Mouse (Mus musculus): ENCODE data around the gene Fbxw2. TPM values are rescaled to one million over a fixed set of nuclear protein-coding genes. Genes with fewer than 3 reads are reported as not detected.
"Not testable (repeated sequence)": the region's sequence is repeated elsewhere in the genome, so short reads cannot be mapped to it uniquely, and the experiment has no call there.

The Fbxw2 gene
- polyA plus RNA-seq, 1 experiment from 2014 or later, result 74.5 TPM

DNA sequence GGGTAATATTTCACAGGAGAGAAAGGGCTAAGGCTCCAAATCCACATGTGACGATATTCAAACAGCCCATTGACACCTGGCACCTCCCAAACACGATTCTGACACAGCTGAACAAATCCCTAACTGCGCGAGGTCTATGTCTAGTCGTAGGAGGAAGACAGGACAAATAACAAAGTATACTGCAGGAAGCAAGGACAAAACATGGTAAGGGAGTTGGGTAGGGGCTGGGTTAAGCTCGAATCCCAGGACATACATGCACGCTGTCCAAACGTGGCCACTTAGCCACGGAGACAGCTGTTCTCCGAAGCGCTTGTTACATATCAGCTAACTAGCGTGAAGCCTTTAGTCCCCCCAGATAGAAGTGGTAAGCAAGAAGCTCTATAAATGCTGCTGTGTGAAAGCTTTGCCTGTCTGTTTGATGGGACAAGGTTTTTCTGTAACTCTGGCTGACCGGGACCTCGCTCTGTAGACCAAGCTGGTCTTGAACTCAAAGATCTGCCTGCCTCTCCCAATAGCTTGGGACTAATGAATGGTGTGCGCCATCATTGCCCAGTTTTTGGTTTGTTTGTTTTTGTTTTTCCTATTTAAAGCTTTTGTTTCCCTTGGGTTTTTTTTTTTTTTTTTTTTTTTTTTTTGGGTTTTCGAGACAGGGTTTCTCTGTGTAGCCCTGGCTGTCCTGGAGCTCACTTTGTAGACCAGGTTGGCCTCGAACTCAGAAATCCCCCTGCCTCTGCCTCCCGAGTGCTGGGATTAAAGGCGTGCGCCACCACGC lies 535 bp upstream of the Fbxw2 start:
- H3K27me3 ChIP-seq (ENCODE audit: control insufficient read depth, insufficient read depth, low read length), result no peaks in the 10 kb centered on the region
- peak overlapping the region; percentile 45 for H3K27ac ChIP-seq (ENCODE audit: low read length)
- ATAC-seq (ENCODE audit: insufficient read depth, low FRiP score), result no peak
- peak overlapping the region; percentile 95 for H3K4me2 ChIP-seq (ENCODE audit: low read depth, low read length)
- WGBS, result 33% methylated on average over 20 of the region's 21 CpGs
- H3K4me1 ChIP-seq (ENCODE audit: control insufficient read depth, insufficient read depth, low read length), result peaks cover 10% of the 10 kb centered on the region
- no peaks in the 10 kb centered on the region for H3K36me3 ChIP-seq (ENCODE audit: control insufficient read depth, insufficient read depth, low read length)
- H3K9ac ChIP-seq (ENCODE audit: low read length), result peak overlapping the region; percentile 90
- no peaks in the 10 kb centered on the region for H3K9me3 ChIP-seq (replicated peaks; ENCODE audit: control insufficient read depth, low read length)
- peak overlapping the region; percentile 75 for H3K4me3 ChIP-seq (replicated peaks; ENCODE audit: low read length)

DNA sequence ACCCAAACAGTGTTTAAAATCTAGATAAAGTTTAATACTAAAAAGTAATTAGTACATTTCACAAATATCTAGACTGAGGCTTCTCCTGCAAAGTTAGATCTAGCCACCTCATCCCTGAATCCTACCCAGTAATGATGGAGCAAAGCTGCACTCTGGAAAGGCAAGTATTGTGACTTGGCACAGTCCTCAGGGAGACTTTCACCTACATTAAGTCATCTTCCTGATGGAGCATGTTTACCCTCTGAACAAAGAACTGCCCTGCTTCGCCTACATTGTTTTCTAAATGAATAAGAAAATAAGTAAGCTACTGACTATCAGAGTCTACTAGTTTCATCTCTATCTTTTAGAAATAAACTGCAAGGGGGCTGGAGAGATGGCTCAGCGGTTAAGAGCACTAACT lies 7.6 kb downstream of the Fbxw2 start:
- Histone ChIP-seq H3K9me3 (replicated peaks; ENCODE audit: control insufficient read depth, low read length) (no peaks in the 10 kb centered on the region), H3K9ac (ENCODE audit: low read length) (no peak overlapping the region), H3K27me3 (ENCODE audit: control insufficient read depth, insufficient read depth, low read length) (no peaks in the 10 kb centered on the region), H3K4me3 (replicated peaks; ENCODE audit: low read length) (no peak overlapping the region), H3K4me2 (ENCODE audit: low read depth, low read length) (no peak overlapping the region), H3K4me1 (ENCODE audit: control insufficient read depth, insufficient read depth, low read length) (no peaks in the 10 kb centered on the region), H3K36me3 (ENCODE audit: control insufficient read depth, insufficient read depth, low read length) (peaks cover 3% of the 10 kb centered on the region), H3K27ac (ENCODE audit: low read length) (no peak overlapping the region)
- WGBS, result 92% methylated on average over 2 of the region's 2 CpGs
- no peak for ATAC-seq (ENCODE audit: insufficient read depth, low FRiP score)

DNA sequence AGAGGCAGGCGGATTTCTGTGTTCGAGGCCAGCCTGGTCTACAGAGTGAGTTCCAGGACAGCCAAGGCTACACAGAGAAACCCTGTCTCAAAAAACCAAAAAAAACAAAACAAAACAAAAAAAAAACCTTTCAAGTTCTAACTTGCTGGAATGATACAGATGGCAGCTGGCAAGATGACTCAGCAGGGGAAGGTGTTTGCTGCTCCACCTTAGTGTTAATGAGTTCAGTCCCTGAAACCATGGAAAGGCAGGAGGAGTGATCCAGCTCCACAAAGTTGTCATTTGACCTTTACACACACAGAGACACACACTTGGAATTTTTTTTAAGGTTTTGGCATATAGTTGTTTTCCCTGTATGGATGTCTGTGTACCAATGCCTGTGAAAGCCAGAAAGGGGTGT lies 10.2 kb downstream of the Fbxw2 start:
- H3K9me3 ChIP-seq (replicated peaks; ENCODE audit: control insufficient read depth, low read length); H3K27me3 ChIP-seq (ENCODE audit: control insufficient read depth, insufficient read depth, low read length); H3K27ac ChIP-seq (ENCODE audit: low read length); H3K4me3 ChIP-seq (replicated peaks; ENCODE audit: low read length); ATAC-seq (ENCODE audit: insufficient read depth, low FRiP score); H3K4me2 ChIP-seq (ENCODE audit: low read depth, low read length); H3K9ac ChIP-seq (ENCODE audit: low read length); H3K4me1 ChIP-seq (ENCODE audit: control insufficient read depth, insufficient read depth, low read length): not testable (repeated sequence)
- WGBS, result 95% methylated on average over 2 of the region's 2 CpGs
- peaks cover 12% of the 10 kb centered on the region for H3K36me3 ChIP-seq (ENCODE audit: control insufficient read depth, insufficient read depth, low read length)

DNA sequence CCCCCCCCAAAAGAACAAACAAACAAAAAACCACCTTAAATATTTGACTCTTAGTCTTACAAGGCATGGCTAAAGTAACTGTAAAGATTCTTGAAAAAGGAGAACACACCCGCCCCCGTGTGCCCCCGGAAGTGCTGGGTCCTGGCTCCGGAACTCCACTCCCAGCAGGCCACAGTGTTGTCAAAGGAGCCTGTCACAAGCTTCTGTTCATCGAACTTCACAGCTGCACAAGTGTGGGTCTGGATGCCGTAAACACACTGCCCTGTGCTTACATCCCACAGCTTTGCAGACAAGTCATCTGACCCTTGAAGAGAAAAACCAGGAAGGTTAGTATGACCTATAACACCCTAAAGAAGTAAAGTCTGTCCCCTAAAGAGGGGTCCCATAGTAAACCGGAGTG lies 13.4 kb downstream of the Fbxw2 start:
- Histone ChIP-seq H3K9me3 (replicated peaks; ENCODE audit: control insufficient read depth, low read length) (no peaks in the 10 kb centered on the region), H3K9ac (ENCODE audit: low read length) (no peak overlapping the region), H3K36me3 (ENCODE audit: control insufficient read depth, insufficient read depth, low read length) (peaks cover 16% of the 10 kb centered on the region), H3K4me2 (ENCODE audit: low read depth, low read length) (no peak overlapping the region), H3K4me3 (replicated peaks; ENCODE audit: low read length) (no peak overlapping the region), H3K27me3 (ENCODE audit: control insufficient read depth, insufficient read depth, low read length) (no peaks in the 10 kb centered on the region), H3K27ac (ENCODE audit: low read length) (no peak overlapping the region), H3K4me1 (ENCODE audit: control insufficient read depth, insufficient read depth, low read length) (no peaks in the 10 kb centered on the region)
- ATAC-seq (ENCODE audit: insufficient read depth, low FRiP score), result no peak
- 83% methylated on average over 7 of the region's 7 CpGs for WGBS

DNA sequence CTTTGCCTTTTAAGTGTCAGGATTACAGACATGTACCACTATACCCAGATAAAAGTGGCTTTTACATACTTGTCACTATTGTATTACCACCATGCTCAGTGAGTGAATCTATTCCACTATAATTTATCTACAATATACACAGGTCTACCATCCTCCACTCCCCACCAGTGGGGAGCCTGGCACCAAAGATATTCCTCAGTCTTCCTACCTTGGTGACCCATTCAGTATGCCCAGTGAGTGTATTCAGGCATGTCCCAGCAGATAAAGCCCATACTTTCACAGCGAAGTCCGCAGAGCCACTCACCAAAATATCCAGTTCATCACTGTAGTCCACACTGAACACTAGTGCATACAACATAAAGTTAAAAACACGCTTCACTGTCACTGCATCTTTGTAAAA lies 15.3 kb downstream of the Fbxw2 start:
- WGBS, result 93% methylated on average over 3 of the region's 3 CpGs
- Histone ChIP-seq H3K36me3 (ENCODE audit: control insufficient read depth, insufficient read depth, low read length) (peaks cover 12% of the 10 kb centered on the region), H3K4me3 (replicated peaks; ENCODE audit: low read length) (no peak overlapping the region)

DNA sequence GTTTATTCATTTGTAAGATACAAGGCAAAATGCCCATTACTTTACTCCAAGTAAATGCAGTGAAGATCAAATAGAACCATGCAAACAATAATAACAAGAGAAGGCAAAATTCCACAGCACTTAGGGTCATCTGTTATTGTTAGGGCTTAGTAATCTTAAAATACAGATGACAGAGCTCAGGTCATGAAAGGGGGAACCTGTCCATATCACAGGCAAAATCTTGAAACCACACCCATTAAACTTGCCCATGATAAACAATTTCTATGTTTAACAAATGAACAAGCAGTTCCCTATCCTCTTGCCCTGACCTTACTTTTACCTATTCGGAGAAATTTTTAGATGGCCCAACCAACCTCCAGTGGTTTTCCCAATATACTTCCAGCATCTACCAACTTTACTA lies 16.5 kb downstream of the Fbxw2 start:
- H3K9ac ChIP-seq (ENCODE audit: low read length), result no peak overlapping the region
- H3K4me3 ChIP-seq (replicated peaks; ENCODE audit: low read length), result no peak overlapping the region
- no peak for ATAC-seq (ENCODE audit: insufficient read depth, low FRiP score)
- peaks cover 5% of the 10 kb centered on the region; the same call in 1 of the 2 replicates for H3K4me1 ChIP-seq (ENCODE audit: control insufficient read depth, insufficient read depth, low read length)
- no peaks in the 10 kb centered on the region for H3K27me3 ChIP-seq (ENCODE audit: control insufficient read depth, insufficient read depth, low read length)
- H3K4me2 ChIP-seq (ENCODE audit: low read depth, low read length), result no peak overlapping the region
- no peaks in the 10 kb centered on the region for H3K9me3 ChIP-seq (replicated peaks; ENCODE audit: control insufficient read depth, low read length)
- H3K27ac ChIP-seq (ENCODE audit: low read length), result no peak overlapping the region
- WGBS, result 83% methylated on average over 1 of the region's 1 CpGs
- H3K36me3 ChIP-seq (ENCODE audit: control insufficient read depth, insufficient read depth, low read length), result peaks cover 12% of the 10 kb centered on the region

More for the DNA sequence above, 15.3 kb downstream of the Fbxw2 start:
- Histone ChIP-seq H3K9ac (ENCODE audit: low read length) (no peak overlapping the region), H3K4me1 (ENCODE audit: control insufficient read depth, insufficient read depth, low read length) (peaks cover 3% of the 10 kb centered on the region; the same call in 1 of the 2 replicates), H3K27me3 (ENCODE audit: control insufficient read depth, insufficient read depth, low read length) (no peaks in the 10 kb centered on the region), H3K27ac (ENCODE audit: low read length) (no peak overlapping the region), H3K9me3 (replicated peaks; ENCODE audit: control insufficient read depth, low read length) (no peaks in the 10 kb centered on the region), H3K4me2 (ENCODE audit: low read depth, low read length) (no peak overlapping the region)
- ATAC-seq (ENCODE audit: insufficient read depth, low FRiP score), result no peak

DNA sequence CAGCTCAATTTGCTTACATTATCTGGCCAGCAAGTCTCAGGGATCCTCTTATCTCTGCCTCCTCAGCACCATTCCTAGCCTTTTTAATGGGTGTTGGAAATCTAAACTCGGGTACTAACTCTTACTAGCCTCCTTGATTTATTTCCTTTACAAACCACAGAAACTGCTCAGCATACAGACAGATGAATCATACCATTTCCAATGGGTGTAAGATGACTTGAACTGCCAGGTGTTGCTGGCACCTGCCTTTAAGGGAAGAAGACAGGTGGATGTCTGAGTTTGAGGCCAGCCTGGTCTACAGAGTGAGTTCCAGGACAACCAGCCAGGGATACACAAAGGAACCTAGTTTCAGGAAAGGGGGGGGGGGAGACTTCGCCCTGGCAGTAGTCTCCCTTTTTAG lies 18.1 kb downstream of the Fbxw2 start:
- Histone ChIP-seq H3K4me2 (ENCODE audit: low read depth, low read length) (no peak overlapping the region), H3K4me1 (ENCODE audit: control insufficient read depth, insufficient read depth, low read length) (peaks cover 13% of the 10 kb centered on the region), H3K9me3 (replicated peaks; ENCODE audit: control insufficient read depth, low read length) (no peaks in the 10 kb centered on the region), H3K27me3 (ENCODE audit: control insufficient read depth, insufficient read depth, low read length) (no peaks in the 10 kb centered on the region), H3K27ac (ENCODE audit: low read length) (no peak overlapping the region), H3K36me3 (ENCODE audit: control insufficient read depth, insufficient read depth, low read length) (peaks cover 10% of the 10 kb centered on the region), H3K9ac (ENCODE audit: low read length) (no peak overlapping the region), H3K4me3 (replicated peaks; ENCODE audit: low read length) (no peak overlapping the region)
- no peak for ATAC-seq (ENCODE audit: insufficient read depth, low FRiP score)
- WGBS, result 70% methylated on average over 2 of the region's 2 CpGs

DNA sequence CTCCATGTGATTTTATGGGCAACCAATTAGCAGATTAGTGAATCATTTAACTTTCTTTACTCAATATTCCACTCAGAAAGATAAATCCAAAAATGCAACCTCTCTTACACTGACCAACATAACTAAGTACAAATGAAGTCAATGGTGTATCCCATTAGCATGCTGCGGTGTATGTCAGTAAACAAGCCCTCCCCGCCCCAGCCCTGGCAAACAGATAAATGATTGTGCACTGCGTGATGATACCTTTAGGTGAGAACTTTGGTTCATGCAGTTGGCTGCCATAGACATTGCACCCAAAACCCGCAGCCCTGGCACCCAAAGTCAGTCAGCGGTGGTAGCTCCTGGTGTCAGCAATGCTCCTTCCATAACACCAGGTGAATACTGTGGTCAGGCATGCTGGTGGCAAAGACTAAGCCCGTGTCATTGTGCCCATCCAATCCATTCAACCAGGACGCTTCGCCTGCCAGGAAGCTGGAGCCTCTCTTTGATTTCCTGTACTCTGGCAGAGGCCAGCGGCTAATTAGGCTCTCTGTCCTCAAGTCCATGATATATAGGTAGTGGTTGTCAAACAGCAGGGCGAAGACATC lies 20.7 kb downstream of the Fbxw2 start:
- 0 out of 2 replicates have a peak, but pooled peaks cover 4% of the 10 kb centered on the region for H3K36me3 ChIP-seq (ENCODE audit: control insufficient read depth, insufficient read depth, low read length)
- H3K4me3 ChIP-seq (replicated peaks; ENCODE audit: low read length), result no peak overlapping the region
- no peak overlapping the region for H3K4me2 ChIP-seq (ENCODE audit: low read depth, low read length)
- no peaks in the 10 kb centered on the region for H3K9me3 ChIP-seq (replicated peaks; ENCODE audit: control insufficient read depth, low read length)
- no peak overlapping the region for H3K9ac ChIP-seq (ENCODE audit: low read length)
- H3K27ac ChIP-seq (ENCODE audit: low read length), result no peak overlapping the region
- 88% methylated on average over 10 of the region's 10 CpGs for WGBS
- peaks cover 16% of the 10 kb centered on the region for H3K4me1 ChIP-seq (ENCODE audit: control insufficient read depth, insufficient read depth, low read length)
- no peaks in the 10 kb centered on the region for H3K27me3 ChIP-seq (ENCODE audit: control insufficient read depth, insufficient read depth, low read length)
- ATAC-seq (ENCODE audit: insufficient read depth, low FRiP score), result no peak

DNA sequence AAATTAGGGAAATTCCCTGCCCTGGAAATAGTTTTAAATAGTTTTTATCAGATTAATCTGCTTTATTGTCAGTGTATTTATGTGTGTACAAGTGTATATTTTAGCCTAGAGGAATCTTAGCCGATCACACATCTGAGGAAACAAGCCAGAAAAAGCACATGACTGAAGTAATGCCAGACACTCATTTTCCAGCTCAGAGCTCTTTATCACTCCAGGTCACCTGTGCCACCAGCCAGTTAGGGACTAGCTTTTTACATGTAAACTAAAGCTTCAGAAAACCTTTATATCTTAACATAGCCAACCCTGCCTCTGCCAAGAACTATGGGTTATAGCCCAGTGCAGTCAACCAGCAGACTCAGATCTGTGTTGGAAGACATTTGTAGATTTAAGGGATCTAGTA lies 21.3 kb downstream of the Fbxw2 start:
- Histone ChIP-seq H3K27me3 (ENCODE audit: control insufficient read depth, insufficient read depth, low read length) (no peaks in the 10 kb centered on the region), H3K9me3 (replicated peaks; ENCODE audit: control insufficient read depth, low read length) (no peaks in the 10 kb centered on the region), H3K4me3 (replicated peaks; ENCODE audit: low read length) (no peak overlapping the region), H3K4me2 (ENCODE audit: low read depth, low read length) (no peak overlapping the region), H3K4me1 (ENCODE audit: control insufficient read depth, insufficient read depth, low read length) (peaks cover 18% of the 10 kb centered on the region), H3K9ac (ENCODE audit: low read length) (no peak overlapping the region), H3K27ac (ENCODE audit: low read length) (no peak overlapping the region), H3K36me3 (ENCODE audit: control insufficient read depth, insufficient read depth, low read length) (0 out of 2 replicates have a peak, but pooled peaks cover 4% of the 10 kb centered on the region)
- WGBS, result 70% methylated on average over 1 of the region's 1 CpGs
- no peak for ATAC-seq (ENCODE audit: insufficient read depth, low FRiP score)

Measured in stomach, embryonic 16.5 days (tissue).